In the genomic region with DNA sequence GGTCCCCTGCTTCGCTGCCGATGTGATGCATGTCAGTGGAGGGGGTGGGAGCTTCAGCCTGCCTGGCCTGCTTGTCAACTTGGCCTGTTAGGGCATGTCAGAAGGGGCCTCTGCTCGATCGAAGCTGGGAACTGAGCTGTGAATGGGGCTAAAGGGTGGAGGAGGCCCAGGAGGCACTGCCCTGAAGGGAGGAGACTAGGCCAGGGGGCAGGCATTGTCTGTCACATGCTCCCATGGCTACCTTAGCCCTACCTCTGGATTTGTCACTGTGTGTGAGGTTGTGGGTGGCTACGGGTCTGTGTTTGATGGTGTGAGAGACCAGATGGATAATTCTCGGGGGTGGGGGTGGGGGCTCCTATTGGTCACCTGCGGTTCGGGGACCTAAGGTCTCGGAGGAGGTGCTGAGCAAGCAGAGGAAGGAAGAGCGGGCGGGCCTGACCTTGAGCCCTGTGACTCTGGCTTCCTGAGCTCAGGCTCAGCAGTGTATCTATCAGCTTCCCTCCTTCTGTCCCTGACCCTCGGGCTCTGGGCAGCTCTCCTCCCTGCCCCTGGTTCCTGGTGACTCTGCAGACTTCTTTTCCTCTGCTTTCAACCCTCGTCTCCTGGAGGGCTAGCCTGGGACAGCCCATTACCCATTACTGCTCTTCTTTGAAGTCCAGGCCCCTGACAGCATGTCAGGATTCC, we compare ENCODE assay signal across 8 mouse cellular contexts. TPM values are rescaled to one million over a fixed set of nuclear protein-coding genes. Genes with fewer than 3 reads are reported as not detected.
DNase-seq lines count a peak whose midpoint lies in the region; ATAC-seq and TF ChIP-seq lines count a peak whose summit lies in the region.

No protein-coding gene starts in this region.

- TF ChIP-seq EP300 in CH12.LX (IDR thresholded peaks at IDR 0.05; ENCODE audit: low read length): peak; percentile 32; the same call in 1 of the 2 replicates

- dilution Hi-C loops in CH12.LX (cut with MboI; ENCODE audit: extremely low pct_ligation_motif_present, extremely low pct_unique_long_range_greater_than_20kb, low sequenced_read_pairs): no loop called here

- 24% methylated on average over 13 of the region's 13 CpGs for WGBS in heart, embryonic 14.5 days
- WGBS in macrophage (ENCODE audit: missing documents): 6% methylated on average over 13 of the region's 13 CpGs

- H3K4me2 ChIP-seq in CH12.LX (ENCODE audit: insufficient read depth, low read depth, poor library complexity, severe bottlenecking): peak overlapping the region; percentile 63
- H3K4me2 ChIP-seq in heart, embryonic 14.5 days (ENCODE audit: low read length): peak overlapping the region; percentile 62

- no peaks in the 10 kb centered on the region for H3K27me3 ChIP-seq in CH12.LX (replicated peaks)
- no peaks in the 10 kb centered on the region for H3K27me3 ChIP-seq in heart, embryonic 14.5 days (ENCODE audit: control insufficient read depth, insufficient read depth, low read length)

- H3K4me1 ChIP-seq in CH12.LX (ENCODE audit: control insufficient read depth in 1 of 2, insufficient read depth in 2 of 2): peaks cover 8 to 52% of the 10 kb centered on the region in 2 experiments
- peaks cover 50 to 68% of the 10 kb centered on the region in 2 experiments for H3K4me1 ChIP-seq in heart, embryonic 14.5 days (ENCODE audit: control insufficient read depth in 2 of 2, insufficient read depth in 2 of 2, low read length in 2 of 2)

- H3K27ac ChIP-seq in CH12.LX (ENCODE audit: insufficient read depth, low read depth): peak overlapping the region; percentile 95
- H3K27ac ChIP-seq in heart, embryonic 14.5 days (replicated peaks in 1 of 2; ENCODE audit: control insufficient read depth in 1 of 2, insufficient read depth in 1 of 2, low read depth in 2 of 2, low read length in 2 of 2): peak overlapping the region; percentile 90 to 94
- H3K27ac ChIP-seq in macrophage: peak overlapping the region; percentile 97

- DNase-seq in CH12.LX (ENCODE audit: extremely low read depth) (peak; percentile 91), adipocyte (ENCODE audit: low spot score) (peak; percentile 94)
- peak; percentile 52 for DNase-seq in kidney, postnatal 14 days
- no peak for DNase-seq in cerebellum, adult 9-11 months
- DNase-seq in ovary, adult 18-20 months (ENCODE audit: low spot score): no peak
- no peak for DNase-seq in gastrocnemius, postnatal 10 days

- H3K79me2 ChIP-seq in CH12.LX (replicated peaks; ENCODE audit: control insufficient read depth, extremely low read depth, insufficient read depth, poor library complexity, severe bottlenecking) (no peaks in the 10 kb centered on the region), macrophage (ENCODE audit: inconsistent target) (peaks cover 25% of the 10 kb centered on the region)

- no peak for TF ChIP-seq CTCF in CH12.LX (conservative IDR thresholded peaks at IDR 0.05 in 1 of 2, IDR thresholded peaks at IDR 0.05 in 1 of 2; ENCODE audit: low read depth in 2 of 2, low read length in 2 of 2)

- H3K4me3 ChIP-seq in CH12.LX (replicated peaks in 1 of 3; ENCODE audit: low read depth in 2 of 3, low read length in 2 of 3, poor library complexity in 1 of 3) (peak overlapping the region; percentile 53 to 58 (median 57)), macrophage (ENCODE audit: inconsistent target) (peak overlapping the region; percentile 51)
- H3K4me3 ChIP-seq in heart, embryonic 14.5 days (ENCODE audit: control insufficient read depth in 1 of 2, insufficient read depth in 1 of 2, low read depth in 1 of 2, low read length in 2 of 2): no peak overlapping the region; a peak in 1 of 4 replicates

- H3K36me3 ChIP-seq in CH12.LX (replicated peaks in 1 of 2; ENCODE audit: control insufficient read depth in 1 of 2, insufficient read depth in 1 of 2, low read length in 1 of 2) (peaks cover 0 to 11% of the 10 kb centered on the region in 2 experiments), macrophage (ENCODE audit: inconsistent target) (no peaks in the 10 kb centered on the region)
- 0 out of 2 replicates have a peak, but pooled peaks cover 5% of the 10 kb centered on the region for H3K36me3 ChIP-seq in heart, embryonic 14.5 days (ENCODE audit: control insufficient read depth, insufficient read depth, low read length)

- H3K9ac ChIP-seq in CH12.LX (ENCODE audit: insufficient read depth, low read depth): peak overlapping the region; percentile 54
- H3K9ac ChIP-seq in heart, embryonic 14.5 days (ENCODE audit: low read length): peak overlapping the region; percentile 55

- no peak; the same call in 1 of the 2 replicates for TF ChIP-seq RAD21 in CH12.LX (IDR thresholded peaks at IDR 0.05; ENCODE audit: low read depth, low read length)

- ATAC-seq in heart, embryonic 14.5 days (ENCODE audit: insufficient number of reproducible peaks, insufficient read depth, low FRiP score, low read depth): no peak

- TF ChIP-seq POLR2A in CH12.LX (IDR thresholded peaks at IDR 0.05; ENCODE audit: low read depth, low read length): peak; percentile 82

- H3K9me3 ChIP-seq in CH12.LX (replicated peaks; ENCODE audit: low read length): no peaks in the 10 kb centered on the region
- no peaks in the 10 kb centered on the region for H3K9me3 ChIP-seq in heart, embryonic 14.5 days (ENCODE audit: control insufficient read depth, low read length)

- in situ Hi-C loops in CH12.LX (cut with MboI; ENCODE audit: low pct_ligation_motif_present, low pct_unique_long_range_greater_than_20kb, low sequenced_read_pairs): loop anchor here (5.0 kb wide), 1 partner anchor 36 kb away; no protein-coding TSS in a partner anchor

TF ChIP-seq in CH12.LX, 34 proteins besides CTCF, POLR2A, EP300 and RAD21 (continues in another document):
- peak; percentile 55; the same call in 1 of the 2 replicates for TF ChIP-seq MAZ (IDR thresholded peaks at IDR 0.05; ENCODE audit: low read depth, low read length)
- peak; percentile 75 for TF ChIP-seq MAX (IDR thresholded peaks at IDR 0.05; ENCODE audit: low read length)
- no peak for TF ChIP-seq ELF1 (IDR thresholded peaks at IDR 0.05; ENCODE audit: low read depth, low read length)
- TF ChIP-seq NELFE (IDR thresholded peaks at IDR 0.05; ENCODE audit: low read depth, low read length): peak; percentile 63; the same call in 1 of the 2 replicates
- no peak for TF ChIP-seq KAT2A (IDR thresholded peaks at IDR 0.05; ENCODE audit: insufficient replicate concordance, low read length)
- TF ChIP-seq MEF2A (IDR thresholded peaks at IDR 0.05; ENCODE audit: borderline replicate concordance, low read depth, low read length): peak; percentile 75; the same call in 1 of the 2 replicates
- peak; percentile 34; the same call in 1 of the 2 replicates for TF ChIP-seq USF2 (conservative IDR thresholded peaks at IDR 0.05; ENCODE audit: low read depth, low read length)
- no peak for TF ChIP-seq ZMIZ1 (IDR thresholded peaks at IDR 0.05; ENCODE audit: low read depth, low read length)
- TF ChIP-seq ZC3H11A (IDR thresholded peaks at IDR 0.05; ENCODE audit: low read depth, low read length): no peak
- peak; percentile 51 for TF ChIP-seq SIN3A (IDR thresholded peaks at IDR 0.05; ENCODE audit: low read length)
- no peak for TF ChIP-seq E2F4 (IDR thresholded peaks at IDR 0.05; ENCODE audit: insufficient replicate concordance, low read depth, low read length)
- no peak for TF ChIP-seq JUN (IDR thresholded peaks at IDR 0.05; ENCODE audit: insufficient read depth, low read depth, low read length)
- peak; percentile 99 for TF ChIP-seq UBTF (IDR thresholded peaks at IDR 0.05; ENCODE audit: low read depth, low read length)
- no peak; the same call in 1 of the 2 replicates for TF ChIP-seq BHLHE40 (IDR thresholded peaks at IDR 0.05; ENCODE audit: low read depth, low read length)
- no peak for TF ChIP-seq RCOR1 (conservative IDR thresholded peaks at IDR 0.05; ENCODE audit: low read depth, low read length)
- no peak for TF ChIP-seq POLR2AphosphoS2 (IDR thresholded peaks at IDR 0.05; ENCODE audit: low read depth, low read length)
- peak; percentile 80; the same call in 1 of the 2 replicates for TF ChIP-seq MYC (IDR thresholded peaks at IDR 0.05; ENCODE audit: low read depth, low read length)
- peak; percentile 45; the same call in 1 of the 2 replicates for TF ChIP-seq NRF1 (IDR thresholded peaks at IDR 0.05; ENCODE audit: low read depth, low read length)
- TF ChIP-seq CHD2 (IDR thresholded peaks at IDR 0.05; ENCODE audit: low read length): peak; percentile 52; the same call in 1 of the 2 replicates
- peak; percentile 65; the same call in 1 of the 2 replicates for TF ChIP-seq IRF4 (IDR thresholded peaks at IDR 0.05; ENCODE audit: low read depth, low read length)
- no peak for TF ChIP-seq PAX5 (IDR thresholded peaks at IDR 0.05; ENCODE audit: low read length)
- peak; percentile 77 for TF ChIP-seq USF1 (IDR thresholded peaks at IDR 0.05; ENCODE audit: low read depth, low read length)
- peak; percentile 96 for TF ChIP-seq TBP (conservative IDR thresholded peaks at IDR 0.05; ENCODE audit: low read depth, low read length)
- TF ChIP-seq ZNF384 (IDR thresholded peaks at IDR 0.05; ENCODE audit: low read depth, low read length): no peak
- peak; percentile 99 for TF ChIP-seq CHD1 (IDR thresholded peaks at IDR 0.05; ENCODE audit: low read depth, low read length)
- TF ChIP-seq MAFK (IDR thresholded peaks at IDR 0.05; ENCODE audit: insufficient replicate concordance, low read length): peak; percentile 40; the same call in 1 of the 2 replicates
- no peak for TF ChIP-seq GABPA (IDR thresholded peaks at IDR 0.05; ENCODE audit: insufficient replicate concordance, low read depth, low read length)
- no peak for TF ChIP-seq SMC3 (IDR thresholded peaks at IDR 0.05; ENCODE audit: low read depth, low read length)
- TF ChIP-seq MXI1 (IDR thresholded peaks at IDR 0.05; ENCODE audit: low read depth, low read length): peak; percentile 84; the same call in 1 of the 2 replicates
- peak; percentile 36; the same call in 1 of the 2 replicates for TF ChIP-seq HCFC1 (IDR thresholded peaks at IDR 0.05; ENCODE audit: low read depth, low read length)
- TF ChIP-seq JUND (conservative IDR thresholded peaks at IDR 0.05; ENCODE audit: low read depth, low read length): no peak
- peak; percentile 72 for TF ChIP-seq TCF12 (IDR thresholded peaks at IDR 0.05; ENCODE audit: low read depth, low read length)

RNA-seq across cellular contexts. Expression of a gene that starts 20.6 kb away (rescaled TPM):
- total RNA-seq in CH12.LX (2012; rRNA removed): 2.1 and 4.2 TPM in 2 replicates
- total RNA-seq in CH12.LX (2014; rRNA removed): 0.89 and 1.2 TPM in 2 replicates
- 4.9 and 5.6 TPM in 2 replicates for polyA plus RNA-seq in CH12.LX (2012; ENCODE audit: insufficient read length, low read depth)
- 7.1 and 8.4 TPM in 2 replicates for polyA plus RNA-seq in heart, embryonic 14.5 days (2014; fragmentation: Nextera tagmentation; extraction: Ambion mirVana)
- 100 to 1,000 TPM in 4 of 26 experiments, 10 to 100 TPM in 22; 14.6 to 111 (median 58.5) TPM for total RNA-seq in macrophage (2018; cell fraction: chromatin; rRNA removed)
- total RNA-seq in macrophage (2018; cell fraction: cytosol; rRNA removed): 10 to 100 TPM; 10.1 to 29.1 (median 18.3) TPM
- total RNA-seq in macrophage (2018; cell fraction: nucleus; rRNA removed): 10 to 100 TPM; 13.7 to 87.8 (median 34.8) TPM
- 12.8 to 18.7 TPM (median 14.4 TPM) in 3 replicates for polyA plus RNA-seq in macrophage (2018)
- total RNA-seq in gastrocnemius, postnatal 10 days (2021): 10 to 100 TPM; 13.5 to 18.9 TPM

Comparison
In these comparisons a context has a peak if more than half of its experiments do, and no peak if none do; other contexts are left out.
1. DNase-seq: peak in CH12.LX (single experiment), adipocyte (single experiment) and kidney, postnatal 14 days (single experiment); none in cerebellum, adult 9-11 months (single experiment), ovary, adult 18-20 months (single experiment) and gastrocnemius, postnatal 10 days (single experiment).
2. H3K4me3 ChIP-seq: peak in CH12.LX (3 of 3) and macrophage (single experiment); none in heart, embryonic 14.5 days (0 of 2).
3. Peak in every context shown above with its lines, with median percentiles within 50 percentile points of each other: H3K27ac ChIP-seq.